Mouse (Mus musculus) liver, embryonic 14.5 days (tissue): Measurements from ENCODE around the gene Synj2.

ENCODE experiments used
- CTCF ChIP-seq: IDR thresholded peaks from 2 replicates; pipeline ENCODE4 v1.5.1; 2016; ENCODE audit warnings: antibody characterized with exemption, low read depth, control low read depth
- EP300 ChIP-seq: IDR thresholded peaks from 2 replicates; pipeline ENCODE4 v1.6.1; 2016; ENCODE audit warnings: antibody characterized with exemption, low read depth

- TF ChIP-seq CTCF: no peak
- TF ChIP-seq EP300: no peak
These were observed 3.6 kb upstream of the Synj2 start for GRCm38 (mm10) chr17:5937441-5937840.
